Mouse (Mus musculus) gastrocnemius, adult 18-20 months (tissue): ENCODE measurements around the gene Grwd1. TPM values are rescaled to one million over a fixed set of nuclear protein-coding genes. Genes with fewer than 3 reads are reported as not detected.
A peak's percentile ranks its signal among the peaks of the same experiment; 100 is the strongest.

ENCODE experiments used
- DNase-seq: peaks from one replicate; pipeline ENCODE4 v3.0.0; 2021; ENCODE audit warnings: low spot score
- total RNA-seq, 2 experiments: library from RNA; stranded (reverse); gene quantifications; 2 replicates each; pipeline ENCODE4 v1.2.3; 2021

Grwd1 gene
- total RNA-seq, 2 experiments from 2014 or later = 13.4 to 14.3 TPM

- no peak for DNase-seq
These were observed 30.7 kb downstream of the Grwd1 start for GRCm38 (mm10) chr7:45800001-45800400.

- no peak for DNase-seq
These were observed 31.8 kb downstream of the Grwd1 start for GRCm38 (mm10) chr7:45798931-45799330.

GRCm38 (mm10) chr7:45798511-45798836, 32.3 kb downstream of the Grwd1 start:
- DNase-seq = no peak

GRCm38 (mm10) chr7:45797661-45798510, 32.9 kb downstream of the Grwd1 start:
- no peak for DNase-seq

GRCm38 (mm10) chr7:45796950-45797349, 33.8 kb downstream of the Grwd1 start:
- DNase-seq = no peak

- DNase-seq = no peak
These were observed 35.8 kb downstream of the Grwd1 start for GRCm38 (mm10) chr7:45794971-45795370.

- DNase-seq = no peak
These were observed 36.7 kb downstream of the Grwd1 start for GRCm38 (mm10) chr7:45793969-45794585.

- DNase-seq = no peak
These were observed 37.5 kb downstream of the Grwd1 start for GRCm38 (mm10) chr7:45793240-45793639.

- DNase-seq = no peak
These were observed 38.8 kb downstream of the Grwd1 start for GRCm38 (mm10) chr7:45791756-45792490.

- no peak for DNase-seq
These were observed 40.0 kb downstream of the Grwd1 start for GRCm38 (mm10) chr7:45790721-45791120.

GRCm38 (mm10) chr7:45787642-45788041, 43.1 kb downstream of the Grwd1 start:
- DNase-seq = no peak

- no peak for DNase-seq
These were observed 43.9 kb downstream of the Grwd1 start for GRCm38 (mm10) chr7:45786661-45787413.

GRCm38 (mm10) chr7:45786136-45786578, 44.6 kb downstream of the Grwd1 start:
- DNase-seq = no peak

GRCm38 (mm10) chr7:45785388-45786135, 45.2 kb downstream of the Grwd1 start:
- no peak for DNase-seq

- no peak for DNase-seq
These were observed 46.0 kb downstream of the Grwd1 start, which contains the start of gene Sult2b1 for GRCm38 (mm10) chr7:45784524-45785372. TSS of gene Sult2b1 (minus strand) at chr7:45784669.

- peak; percentile 37 for DNase-seq
These were observed 47.1 kb downstream of the Grwd1 start, which contains the start of gene Lmtk3 for GRCm38 (mm10) chr7:45783511-45784091. TSS of gene Lmtk3 (plus strand) at chr7:45783738.

GRCm38 (mm10) chr7:45782271-45782670, 48.5 kb downstream of the Grwd1 start:
- DNase-seq = no peak

- no peak for DNase-seq
These were observed 51.6 kb downstream of the Grwd1 start for GRCm38 (mm10) chr7:45779081-45779641.

- DNase-seq = no peak
These were observed 55.5 kb downstream of the Grwd1 start for GRCm38 (mm10) chr7:45775237-45775636.
